Mouse (Mus musculus) layer of hippocampus, postnatal 14 days (tissue): ENCODE results near the gene Traf4. TPM values are rescaled to one million over a fixed set of nuclear protein-coding genes. Genes with fewer than 3 reads are reported as not detected.
A peak's percentile ranks its signal among the peaks of the same experiment; 100 is the strongest.
"Not testable (repeated sequence)": the region's sequence is repeated elsewhere in the genome, so short reads cannot be mapped to it uniquely, and the experiment has no call there.

ENCODE experiments used
- DNase-seq, 2 experiments: peaks; one replicate each; pipeline ENCODE4 v3.0.0; 2021 to 2022; ENCODE audit warnings: low spot score in 2 of 2, mixed read lengths in 1 of 2
- long read RNA-seq, 2 experiments: library from polyadenylated mRNA; stranded (forward); transcript quantifications; one replicate each; pipeline ENCODE4 v2.0.0; 2021
- total RNA-seq, 2 experiments: library from RNA; stranded (reverse); gene quantifications; 2 replicates each; pipeline ENCODE4 v1.2.3; 2021

Traf4 gene
- total RNA-seq = 10 to 100 TPM; 33.8 to 34.9 TPM
- long read RNA-seq, experiment 1, transcript Traf4-201 (7 exons, 2,078 nt) = major isoform, 19 of 23 reads
- long read RNA-seq, experiment 1, partial matches to known transcripts = 1 of 23 reads
- long read RNA-seq, experiment 1, other reads (novel, unspliced or antisense) = 3 of 23 reads
- long read RNA-seq, experiment 2, transcript Traf4-201 (7 exons, 2,078 nt) = major isoform, 11 of 17 reads
- long read RNA-seq, experiment 2, partial matches to known transcripts = 4 of 17 reads
- long read RNA-seq, experiment 2, other reads (novel, unspliced or antisense) = 2 of 17 reads

DNA sequence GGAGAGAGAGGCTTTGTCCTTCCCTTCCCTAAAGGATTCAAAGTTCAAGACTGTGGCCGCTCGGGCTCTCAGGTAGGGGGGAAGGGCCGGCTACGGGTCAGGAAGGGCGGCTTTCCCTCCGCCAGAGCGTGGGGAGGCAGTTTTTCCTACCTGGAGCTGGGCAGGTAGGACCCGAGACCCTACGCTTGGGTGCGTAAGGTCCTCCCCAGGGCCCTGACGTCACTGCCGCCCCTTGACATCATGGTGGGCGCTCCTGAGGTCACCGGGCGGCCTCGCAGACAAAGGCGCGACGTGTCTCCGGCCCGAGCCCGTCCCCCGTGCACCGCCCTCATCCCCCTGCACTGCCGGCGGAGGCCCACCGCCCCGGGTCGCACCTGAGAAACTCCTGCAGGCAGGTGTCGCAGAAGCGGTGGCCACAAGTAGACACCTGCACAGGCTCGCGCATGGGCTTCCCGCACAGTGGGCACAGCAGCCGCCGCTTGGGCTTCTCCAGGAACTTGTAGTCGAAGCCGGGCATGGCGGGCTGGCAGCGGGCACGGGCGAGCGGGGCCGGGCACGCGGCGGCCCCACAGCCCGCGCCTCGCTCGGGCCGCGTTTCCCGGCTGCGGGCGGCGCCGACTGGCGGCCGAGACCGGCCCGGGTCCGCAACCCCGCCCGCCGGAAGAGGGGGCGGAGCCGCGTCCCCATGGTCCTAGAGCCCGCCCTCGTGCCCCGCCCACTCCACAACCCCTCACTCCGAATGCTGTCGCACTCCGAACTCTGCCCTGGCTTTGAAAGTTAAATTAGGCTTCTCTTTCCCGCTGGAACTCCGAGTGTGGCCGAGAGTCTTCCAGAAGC lies at the start of gene Traf4:
Gene Traf4 (minus strand): TSS at position 666 of the 837 bp plus-strand sequence.
- DNase-seq = peak; percentile 71 to 76

DNA sequence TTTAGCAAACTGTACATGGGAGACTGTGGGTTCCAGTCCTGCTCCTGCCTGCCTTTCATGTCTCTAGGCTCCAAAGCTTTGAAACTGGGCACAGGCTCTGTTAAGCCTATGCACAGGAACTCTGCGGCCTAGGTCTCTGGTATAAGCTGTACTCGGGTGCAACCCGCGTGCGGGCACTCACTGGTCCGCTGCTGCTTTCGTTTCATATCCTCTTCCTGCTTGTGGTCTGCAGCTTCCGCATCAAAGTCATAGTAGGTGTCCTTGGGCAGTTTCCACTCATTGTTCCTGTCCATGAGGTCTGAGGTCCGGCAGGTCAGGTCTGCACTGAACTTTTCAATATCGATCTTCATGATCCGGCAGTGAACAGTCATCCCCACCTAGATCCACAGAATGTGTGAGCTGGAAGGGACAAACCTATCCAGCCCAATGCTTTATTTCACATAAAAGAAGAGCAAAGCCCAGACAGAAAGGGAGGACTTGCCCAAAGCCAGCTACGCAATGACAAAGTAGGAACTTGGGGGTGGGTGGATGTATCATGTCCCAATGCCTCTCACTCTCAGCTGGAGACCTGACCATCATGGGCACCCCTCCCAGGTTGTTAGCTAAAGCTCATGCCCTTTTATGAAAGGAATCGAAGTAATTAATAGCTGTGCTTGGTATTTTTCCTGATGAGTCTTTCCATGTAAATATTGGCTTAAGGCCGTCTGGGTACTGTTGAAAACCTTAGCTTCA lies 47.9 kb upstream of the Traf4 start:
- DNase-seq = no peak

DNA sequence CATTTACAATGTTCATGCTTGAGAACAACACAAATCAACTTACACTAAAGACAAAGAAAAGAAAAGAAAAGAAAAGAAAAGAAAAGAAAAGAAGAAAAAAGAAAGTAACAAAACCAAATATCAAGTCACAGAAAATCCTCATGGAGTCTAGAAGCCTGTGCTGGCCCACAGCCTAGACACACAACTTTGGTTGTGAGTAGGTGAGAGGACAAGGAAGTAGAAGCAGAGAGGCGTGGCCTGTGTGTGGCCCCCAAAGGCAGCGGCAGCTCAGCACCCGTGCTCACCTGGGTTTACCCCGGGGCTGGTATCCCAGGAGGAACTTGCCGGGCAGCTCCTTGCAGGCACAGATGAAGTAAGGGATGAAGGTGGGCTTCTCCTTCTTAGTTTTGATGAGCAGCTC lies 46.1 kb upstream of the Traf4 start:
- DNase-seq = no peak

DNA sequence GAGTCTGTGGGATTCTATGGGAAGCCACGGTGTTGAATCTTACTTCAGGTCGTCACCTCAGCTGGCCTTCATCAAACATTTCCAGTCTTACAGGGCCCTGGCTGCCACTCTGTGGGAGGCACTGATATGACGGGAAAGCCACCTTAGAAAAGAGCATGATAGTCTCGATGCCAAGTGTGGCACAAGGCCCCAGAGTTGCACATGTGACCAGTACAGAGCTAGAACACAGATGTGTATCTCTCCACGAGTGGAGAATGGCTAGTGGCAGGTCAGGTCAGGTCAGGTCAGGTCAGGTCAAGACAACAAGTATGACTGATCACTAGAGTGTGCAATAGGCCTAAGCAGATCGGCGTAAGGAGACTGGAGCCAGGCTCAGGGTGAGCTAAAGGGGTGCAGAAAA lies 45.2 kb upstream of the Traf4 start:
- no peak for DNase-seq

DNA sequence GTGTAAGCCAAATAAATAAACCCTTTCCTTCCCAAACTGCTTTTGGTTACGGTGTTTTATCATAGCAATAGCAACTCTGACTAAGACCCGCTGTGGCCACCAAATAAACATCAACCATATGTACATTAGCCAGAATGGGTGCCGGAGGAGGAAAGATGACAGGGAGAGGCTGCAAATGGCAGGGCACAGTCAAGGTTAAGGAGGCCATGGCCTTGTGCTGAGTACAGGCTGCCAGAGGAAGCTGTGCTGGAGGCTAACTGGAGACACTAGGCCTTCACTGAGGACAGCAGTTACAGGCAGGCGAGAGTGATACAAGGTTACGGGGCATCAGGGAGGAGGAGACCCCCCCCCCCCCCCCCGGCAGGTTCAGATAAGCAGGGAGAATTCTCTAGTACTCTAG lies 44.5 kb upstream of the Traf4 start:
- DNase-seq = no peak

DNA sequence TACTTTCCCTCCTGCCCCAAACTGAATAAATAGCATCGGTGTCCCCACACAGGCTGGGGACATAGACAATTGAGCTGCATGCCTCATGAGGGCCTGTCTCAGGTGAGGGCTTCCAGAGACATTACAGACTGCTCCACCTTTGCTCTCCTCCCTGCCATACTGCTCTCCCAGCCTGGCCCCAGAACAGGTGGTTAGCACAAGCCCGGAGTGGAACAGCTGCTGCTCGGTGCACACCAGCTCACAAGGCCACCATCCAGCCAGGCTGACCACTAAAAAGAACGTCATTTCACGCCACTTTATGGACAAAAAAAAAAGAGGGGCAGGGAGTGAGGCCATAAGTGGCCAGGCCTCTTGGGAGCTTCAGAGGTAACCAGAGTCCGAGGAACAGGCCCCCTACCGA lies 41.8 kb upstream of the Traf4 start:
- no peak for DNase-seq

DNA sequence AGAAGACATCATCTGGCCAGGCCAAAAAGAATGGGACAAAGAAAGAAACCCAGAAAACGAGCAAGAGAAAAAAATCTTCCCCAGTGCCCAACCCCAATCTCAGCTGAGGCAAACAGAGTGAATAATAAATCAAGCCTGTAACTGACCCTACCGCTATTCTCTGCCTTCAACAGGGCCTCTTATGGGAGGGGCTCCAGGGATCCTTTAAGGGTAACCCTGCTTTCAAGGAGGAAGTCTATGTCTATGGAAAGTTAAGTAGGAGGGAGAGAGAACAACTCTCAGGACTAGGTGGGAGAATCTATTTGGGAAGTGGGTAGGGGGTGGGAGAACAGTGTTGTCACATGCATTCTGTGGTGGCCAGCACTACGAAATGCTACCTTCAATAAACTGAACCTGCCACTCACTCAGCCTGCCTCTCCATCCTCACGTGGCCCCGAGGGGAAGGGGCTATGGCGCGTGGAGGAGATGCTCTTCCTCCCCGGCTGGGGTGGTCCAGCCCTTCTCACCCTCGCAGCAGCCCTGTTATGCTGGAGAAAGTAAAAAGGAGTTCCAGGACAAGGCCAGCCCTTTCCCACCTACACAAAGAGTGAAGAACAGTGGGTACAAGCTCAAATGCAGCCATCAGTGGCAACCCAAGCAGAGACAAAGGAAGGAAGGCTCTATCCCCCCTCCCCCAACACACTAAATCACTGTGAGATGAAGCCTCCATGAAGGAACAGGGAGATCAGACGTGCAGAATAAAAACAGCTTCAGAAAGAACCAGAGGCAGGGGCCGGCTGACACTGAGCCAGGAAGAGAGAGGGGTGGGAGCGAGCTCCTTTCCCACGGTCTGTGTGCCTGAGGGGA lies 40.2 kb upstream of the Traf4 start:
- DNase-seq = no peak

DNA sequence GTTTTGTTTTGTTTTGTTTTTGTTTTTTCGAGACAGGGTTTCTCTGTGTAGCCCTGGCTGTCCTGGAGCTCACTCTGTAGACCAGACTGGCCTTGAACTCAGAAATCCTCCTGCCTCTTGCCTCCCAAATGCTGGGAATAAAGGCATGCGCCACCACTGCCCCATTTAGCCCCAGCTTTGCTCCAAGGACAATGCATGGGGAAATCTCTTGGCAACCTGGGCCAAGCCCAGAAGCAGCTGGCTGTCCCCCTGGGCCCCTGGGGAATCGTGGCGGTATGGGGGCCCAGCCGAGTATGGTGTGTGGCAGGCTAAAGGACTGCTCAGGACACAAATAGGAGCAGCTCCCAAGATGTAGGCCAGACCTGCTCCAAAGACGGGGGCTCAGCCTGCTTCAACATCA lies 38.9 kb upstream of the Traf4 start:
- no peak for DNase-seq

DNA sequence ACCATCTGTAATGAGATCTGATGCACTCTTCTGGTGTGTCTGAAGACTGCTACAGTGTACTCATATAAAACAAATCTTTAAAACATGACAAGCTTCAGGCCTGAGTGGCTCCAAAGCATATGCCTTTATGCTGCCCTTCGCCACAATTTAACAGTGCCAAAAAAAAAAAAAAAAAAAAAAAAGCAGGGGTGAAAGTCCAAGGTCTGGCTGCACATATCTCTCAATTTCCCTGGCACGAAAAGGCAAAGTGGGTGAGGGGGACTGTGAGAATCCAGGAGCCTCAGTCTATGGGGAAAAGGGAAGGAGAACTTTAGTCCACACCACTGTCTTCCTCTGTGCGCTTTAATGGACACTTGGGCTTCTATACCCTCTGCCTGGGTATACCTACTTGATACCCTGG lies 37.0 kb upstream of the Traf4 start:
- DNase-seq = no peak

DNA sequence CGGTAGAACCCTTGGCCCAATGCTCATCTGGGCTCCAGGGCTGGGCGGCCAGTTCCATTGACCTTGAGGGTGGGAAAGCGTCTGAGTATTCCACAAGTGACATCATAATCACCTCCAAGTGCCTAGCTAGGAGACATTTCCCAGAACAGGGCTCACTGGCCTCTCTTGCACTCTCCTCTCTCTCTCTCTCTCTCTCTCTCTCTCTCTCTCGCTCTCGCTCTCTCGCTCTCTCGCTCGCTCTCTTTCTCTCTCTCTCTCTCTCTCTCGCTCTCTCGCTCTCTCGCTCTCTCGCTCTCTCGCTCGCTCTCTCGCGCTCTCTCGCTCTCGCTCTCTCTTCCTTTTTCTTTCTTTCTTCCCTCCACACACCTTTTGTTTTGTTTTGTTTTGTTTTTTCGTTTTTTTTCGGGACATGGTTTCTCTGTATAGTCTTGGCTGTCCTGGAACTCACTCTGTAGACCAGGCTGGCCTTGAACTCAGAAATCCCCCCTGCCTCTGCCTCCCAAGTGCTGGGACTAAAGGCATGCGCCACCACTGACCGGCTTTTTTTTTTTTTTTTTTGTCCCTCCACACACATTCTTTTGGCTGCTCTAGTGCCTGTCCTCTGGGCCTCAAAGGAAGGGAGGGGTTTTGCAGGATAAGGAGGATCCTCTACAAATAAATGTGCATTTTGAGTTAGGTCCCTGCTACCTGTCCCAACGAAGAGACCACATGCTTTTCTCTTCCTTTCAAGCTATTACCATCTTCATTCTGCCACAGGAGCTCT lies 29.9 kb upstream of the Traf4 start:
- DNase-seq = no peak

DNA sequence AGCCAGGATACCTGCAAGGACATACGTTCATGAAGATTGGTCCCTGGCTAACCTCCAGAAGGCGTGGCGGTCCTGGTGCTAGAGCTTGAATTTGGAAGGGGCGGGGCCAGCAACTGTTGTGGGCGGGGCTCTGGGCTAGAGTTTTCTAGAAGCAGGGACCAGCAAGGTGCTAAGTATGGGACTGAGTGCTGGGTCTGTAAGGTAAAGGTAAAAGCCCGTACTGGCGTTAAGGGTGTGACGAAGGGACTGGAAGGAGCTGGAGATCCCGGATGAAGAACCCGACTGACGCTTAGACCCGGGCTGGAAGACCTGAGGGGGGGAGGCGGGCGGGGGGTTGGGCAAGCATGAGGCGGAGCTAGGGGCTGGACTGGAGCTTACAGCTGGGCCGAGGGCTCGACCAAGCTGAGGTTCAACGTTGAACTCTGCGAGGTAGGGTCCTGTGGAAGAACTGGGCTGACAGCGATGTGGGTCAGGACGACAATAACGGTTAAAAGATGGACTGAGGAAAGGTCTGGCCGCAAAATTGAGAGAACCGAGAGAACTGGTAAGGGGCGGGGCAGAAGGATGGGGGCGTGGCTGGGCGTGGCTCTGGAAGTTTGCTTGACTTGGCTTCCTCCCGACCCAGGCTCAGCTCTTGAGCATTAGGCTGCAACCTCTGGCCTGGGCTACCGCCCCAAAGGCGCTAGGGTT lies 29.2 kb upstream of the Traf4 start:
- DNase-seq = peak in 1 of 2 experiments; percentile 50

DNA sequence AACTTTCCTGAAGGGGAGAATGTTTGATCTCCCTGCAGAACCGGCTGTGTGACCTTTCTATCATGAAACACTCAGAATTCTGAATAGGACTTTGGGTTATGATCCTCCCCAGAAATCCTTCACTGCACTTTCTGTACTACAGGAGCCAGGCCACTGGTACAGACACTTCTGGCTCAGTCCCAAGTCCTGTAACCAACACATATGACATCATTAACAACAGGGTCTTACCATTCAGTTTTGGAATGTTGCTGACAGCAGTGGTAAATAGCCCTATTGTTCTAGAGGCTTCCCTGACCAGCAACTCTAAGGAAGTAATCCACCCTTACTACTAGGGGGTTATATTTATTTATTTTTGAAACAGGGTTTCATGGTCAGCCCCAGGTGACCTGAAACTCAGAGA lies 27.7 kb upstream of the Traf4 start, which contains the start of gene Proca1:
Gene Proca1 (plus strand): TSS at position 280 of the 400 bp plus-strand sequence.
- DNase-seq = no peak

DNA sequence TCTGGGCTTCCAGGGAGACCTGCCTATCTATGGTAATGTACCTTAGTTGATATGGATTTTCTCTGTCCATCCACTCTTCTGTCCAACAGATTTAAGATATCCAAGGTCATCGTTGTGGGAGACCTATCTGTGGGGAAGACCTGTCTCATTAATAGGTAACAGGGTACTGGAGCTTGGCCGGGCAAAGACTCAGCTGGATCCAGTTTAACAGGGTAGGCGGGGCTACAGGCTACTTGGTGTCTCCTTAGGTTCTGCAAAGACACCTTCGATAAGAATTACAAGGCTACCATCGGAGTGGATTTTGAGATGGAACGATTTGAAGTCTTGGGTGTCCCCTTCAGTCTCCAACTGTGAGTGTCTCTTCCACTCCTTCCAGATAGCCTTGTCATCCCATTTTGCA lies 24.7 kb upstream of the Traf4 start:
- DNase-seq = no peak

DNA sequence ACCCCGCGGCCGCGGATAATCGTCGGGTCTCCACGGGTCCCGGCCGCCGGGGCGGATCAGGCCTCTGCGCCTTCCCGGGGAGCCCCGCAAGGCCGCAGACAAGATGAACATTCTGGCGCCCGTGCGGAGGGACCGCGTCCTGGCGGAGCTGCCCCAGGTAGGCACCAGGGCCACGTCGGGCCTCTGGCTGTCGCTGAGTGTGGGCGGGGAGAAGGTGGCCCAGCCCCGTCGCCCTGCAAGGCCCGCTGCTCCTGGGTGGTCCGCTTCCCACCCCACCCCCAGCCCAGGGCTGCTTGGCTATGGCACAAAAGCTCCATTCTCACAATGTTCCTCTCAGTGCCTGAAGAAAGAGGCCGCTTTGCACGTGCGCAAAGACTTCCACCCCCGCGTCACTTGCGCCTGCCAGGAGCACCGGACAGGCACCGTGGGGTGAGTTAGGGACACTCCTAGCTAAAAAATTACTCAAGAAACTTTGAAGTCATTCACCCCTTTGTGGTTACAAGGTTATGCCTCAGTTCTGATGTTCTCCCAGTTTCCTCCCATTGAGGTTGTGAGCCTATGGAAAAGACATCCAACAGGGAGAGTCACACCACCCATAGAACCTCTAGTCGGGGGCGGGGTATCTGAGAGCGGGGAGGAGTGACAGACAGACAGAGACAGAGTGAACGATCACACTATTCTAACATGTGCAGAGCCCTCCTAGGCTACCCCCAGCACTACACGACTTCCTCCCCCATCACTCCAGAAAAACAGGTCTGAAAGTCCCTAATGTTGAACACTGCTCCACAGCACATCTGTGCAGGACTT lies 24.0 kb upstream of the Traf4 start:
- peak; percentile 73 to 87 for DNase-seq

DNA sequence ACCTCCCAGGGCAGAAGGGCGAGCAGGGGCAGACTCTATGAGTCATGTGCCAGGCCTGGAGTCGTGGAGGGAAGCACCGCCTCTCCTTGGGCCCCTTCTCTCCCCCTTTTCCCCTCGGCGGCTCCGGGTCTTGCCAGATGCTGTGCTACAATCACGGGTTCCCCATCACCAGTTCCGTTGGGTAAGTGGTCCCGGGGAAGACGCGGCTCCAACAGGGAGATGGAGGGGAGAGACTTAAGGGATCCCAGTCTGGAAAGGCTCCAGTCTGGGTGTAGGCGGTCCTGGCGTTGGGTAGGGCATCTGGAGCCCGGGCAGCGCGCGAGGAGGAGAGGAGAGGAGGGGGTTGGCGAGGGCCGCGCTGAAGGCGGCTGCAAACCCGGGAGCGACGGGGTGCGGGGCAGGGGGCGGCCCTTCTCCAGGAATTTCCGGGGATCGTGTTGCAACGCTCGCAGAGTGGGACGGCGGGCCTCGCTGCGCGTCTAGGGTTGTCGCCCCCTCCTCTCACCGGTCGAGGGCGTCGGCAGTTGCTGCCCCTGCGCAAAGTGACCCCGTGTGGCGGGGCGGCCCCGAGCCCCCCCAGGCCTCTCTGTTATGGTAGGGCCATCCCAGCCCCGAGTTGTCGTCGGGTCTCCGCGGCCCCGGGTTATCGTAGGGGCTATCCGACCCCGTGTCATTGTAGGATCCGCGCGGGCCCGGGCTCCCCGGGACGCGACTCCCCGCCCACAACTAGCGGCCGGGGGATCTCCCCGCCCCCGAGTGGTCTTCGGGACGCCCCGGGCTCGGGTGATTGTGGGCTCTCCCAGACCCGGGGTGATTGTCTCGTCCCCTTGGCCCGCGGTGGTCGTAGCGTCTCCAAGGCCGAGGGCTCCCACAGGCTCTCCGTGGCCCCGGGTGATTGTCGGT lies 23.2 kb upstream of the Traf4 start, which contains the start of gene Rab34:
Gene Rab34 (plus strand): TSS at position 100 of the 903 bp plus-strand sequence.
- peak; percentile 78 to 85 for DNase-seq

DNA sequence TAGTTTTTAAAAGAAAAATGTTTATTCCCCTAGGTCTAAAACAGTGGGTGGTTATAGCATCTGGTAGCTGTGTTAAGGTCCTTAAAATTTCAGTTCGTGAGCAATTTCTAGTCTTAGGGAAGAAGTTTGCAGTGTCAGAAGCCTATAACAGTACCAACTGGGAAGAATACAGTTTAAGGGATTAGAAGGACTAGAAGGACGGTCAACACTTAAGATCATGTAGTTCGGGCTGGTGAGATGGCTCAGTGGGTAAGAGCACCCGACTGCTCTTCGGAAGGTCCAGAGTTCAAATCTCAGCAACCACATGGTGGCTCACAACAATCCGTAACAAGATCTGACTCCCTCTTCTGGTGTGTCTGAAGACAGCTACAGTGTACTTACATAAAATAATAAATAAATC lies 19.3 kb upstream of the Traf4 start:
- DNase-seq = not testable (repeated sequence)

DNA sequence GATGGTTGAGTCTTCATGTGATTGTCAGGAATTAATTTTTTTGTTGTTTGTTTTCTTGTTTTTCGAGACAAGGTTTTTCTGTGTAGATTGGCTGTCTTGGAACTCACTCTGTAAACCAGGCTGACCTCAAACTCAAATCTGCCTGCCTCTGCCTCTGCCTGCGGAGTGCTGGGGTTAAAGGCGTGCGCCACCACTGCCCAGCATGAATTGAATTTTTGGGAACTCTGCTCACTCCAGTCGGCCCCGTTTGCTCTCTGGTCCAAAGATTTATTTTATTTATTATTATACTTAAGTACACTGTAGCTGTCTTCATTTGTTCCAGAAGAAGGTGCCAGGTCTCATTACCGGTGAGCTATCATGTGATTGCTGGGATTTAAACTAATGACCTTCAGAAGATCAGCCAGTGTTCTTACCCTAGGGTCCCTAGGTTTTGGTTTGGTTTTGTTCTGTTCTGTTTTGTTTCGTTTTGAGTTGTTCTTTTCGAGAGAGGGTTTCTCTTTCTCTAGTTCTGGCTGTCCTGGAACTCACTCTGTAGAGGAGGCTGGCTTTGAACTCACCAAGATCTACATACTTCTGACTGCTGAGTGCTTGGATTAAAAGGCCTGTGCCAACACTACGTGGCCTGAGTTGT lies 18.6 kb upstream of the Traf4 start:
- no peak for DNase-seq
